Mouse (Mus musculus) kidney, postnatal 36 days (tissue): ENCODE measurements around the gene Olfr742.

Experiments used
- DNase-seq, 2 experiments: peaks; one replicate each; pipeline ENCODE4 v3.0.0; 2021 to 2022; ENCODE audit warnings: mixed read lengths in 2 of 2

Gene Olfr742

DNA sequence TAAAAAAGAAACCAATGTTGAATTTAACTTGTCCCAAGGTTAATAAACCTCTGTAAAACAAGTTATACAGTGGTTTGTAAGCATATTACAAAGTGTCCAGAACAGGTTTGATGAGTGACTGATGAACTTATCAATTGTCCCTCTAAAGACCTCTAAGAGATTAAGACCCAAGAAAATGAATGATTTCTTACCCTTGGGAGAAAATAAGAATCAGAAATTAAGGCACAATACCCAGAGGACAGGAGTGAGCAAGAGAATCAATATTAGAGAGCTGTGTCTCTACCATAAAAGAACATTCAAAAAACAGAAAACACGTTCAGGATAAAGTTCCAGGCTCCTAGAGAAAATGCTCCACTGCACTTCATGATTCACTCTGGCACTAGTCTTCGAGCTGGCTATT lies at the start of gene Olfr742:
Gene Olfr742 (plus strand): TSS at position 301 of the 400 bp plus-strand sequence.
- no peak for DNase-seq

DNA sequence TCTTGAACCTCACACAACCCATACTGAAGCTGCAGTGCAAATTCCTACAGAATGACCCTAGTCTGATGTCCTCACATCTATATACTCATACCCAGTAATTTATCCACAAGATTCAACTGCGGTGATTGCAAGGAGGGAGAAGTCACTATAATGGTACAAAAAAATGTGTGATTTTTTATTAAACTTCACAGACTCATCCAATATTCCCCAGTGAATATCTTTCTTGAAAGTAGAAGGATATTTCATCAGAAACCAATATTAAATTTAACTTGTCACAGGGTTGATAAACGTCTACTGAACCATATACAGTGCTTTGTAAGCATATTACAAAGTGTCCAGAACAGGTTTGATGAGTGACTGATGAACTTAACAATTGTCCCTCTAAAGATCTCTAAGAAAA lies 31.0 kb upstream of the Olfr742 start, which contains the start of gene Olfr741:
Gene Olfr741 (plus strand): TSS at position 301 of the 400 bp plus-strand sequence.
- no peak for DNase-seq

- DNase-seq = peak; percentile 2 to 7
Measured at GRCm38 (mm10) chr14:50478406-50478805, 25.0 kb upstream of the Olfr742 start.

DNA sequence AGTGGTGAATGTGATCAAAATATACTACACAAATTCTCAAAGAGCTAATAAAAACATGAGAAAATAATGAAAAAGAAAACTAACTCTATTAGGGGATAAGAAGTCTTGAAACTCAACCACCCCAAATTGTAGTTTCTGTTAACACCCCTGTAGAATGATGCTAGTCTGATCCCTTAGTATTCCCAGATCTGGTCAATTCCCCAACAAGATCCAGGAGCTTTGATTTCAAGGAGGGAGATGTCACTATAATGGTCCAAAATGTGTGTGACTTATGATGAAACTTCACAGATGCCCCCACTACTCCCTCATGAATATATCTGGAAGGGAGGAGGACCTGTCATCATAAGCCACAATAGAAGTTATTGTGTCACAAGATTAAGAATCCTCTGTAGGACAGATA lies 18.1 kb downstream of the Olfr742 start, which contains the start of gene Olfr743:
Gene Olfr743 (plus strand): TSS at position 301 of the 400 bp plus-strand sequence.
- no peak for DNase-seq

GRCm38 (mm10) chr14:50552734-50553133 lies 49.3 kb downstream of the Olfr742 start:
- DNase-seq = no peak
